Mouse (Mus musculus): Measurements from ENCODE around the gene 6030408B16Rik.
A peak's percentile ranks its signal among the peaks of the same experiment; 100 is the strongest.
"Not testable (repeated sequence)": the region's sequence is repeated elsewhere in the genome, so short reads cannot be mapped to it uniquely, and the experiment has no call there.

The 6030408B16Rik gene

GRCm38 (mm10) chr15:101321126-101321525, 28.1 kb downstream of the 6030408B16Rik start:
- DNase-seq (ENCODE audit: low read depth): peak; percentile 71

- DNase-seq (ENCODE audit: low read depth): no peak
Measured at GRCm38 (mm10) chr15:101322106-101322505, 29.1 kb downstream of the 6030408B16Rik start.

- DNase-seq (ENCODE audit: low read depth): no peak
Measured at GRCm38 (mm10) chr15:101322640-101323039, 29.6 kb downstream of the 6030408B16Rik start.

- DNase-seq (ENCODE audit: low read depth): peak; percentile 62
Measured at GRCm38 (mm10) chr15:101323511-101323910, 30.5 kb downstream of the 6030408B16Rik start.

- not testable (repeated sequence) for DNase-seq (ENCODE audit: low read depth)
Measured at GRCm38 (mm10) chr15:101324409-101324808, 31.4 kb downstream of the 6030408B16Rik start.

- DNase-seq (ENCODE audit: low read depth): peak; percentile 95
Measured at GRCm38 (mm10) chr15:101325991-101326534, 33.1 kb downstream of the 6030408B16Rik start.

GRCm38 (mm10) chr15:101327282-101327681, 34.3 kb downstream of the 6030408B16Rik start:
- DNase-seq (ENCODE audit: low read depth): peak; percentile 95

- no peak for DNase-seq (ENCODE audit: low read depth)
Measured at GRCm38 (mm10) chr15:101328876-101329563, 36.0 kb downstream of the 6030408B16Rik start.

GRCm38 (mm10) chr15:101329564-101329892, 36.5 kb downstream of the 6030408B16Rik start:
- no peak for DNase-seq (ENCODE audit: low read depth)

GRCm38 (mm10) chr15:101331090-101331489, 38.1 kb downstream of the 6030408B16Rik start:
- no peak for DNase-seq (ENCODE audit: low read depth)

- no peak for DNase-seq (ENCODE audit: low read depth)
Measured at GRCm38 (mm10) chr15:101332370-101332769, 39.4 kb downstream of the 6030408B16Rik start.

- no peak for DNase-seq (ENCODE audit: low read depth)
Measured at GRCm38 (mm10) chr15:101333165-101333564, 40.2 kb downstream of the 6030408B16Rik start.

- peak; percentile 77 for DNase-seq (ENCODE audit: low read depth)
Measured at GRCm38 (mm10) chr15:101333648-101334047, 40.6 kb downstream of the 6030408B16Rik start.

GRCm38 (mm10) chr15:101336474-101337174, 43.6 kb downstream of the 6030408B16Rik start:
- peak; percentile 98 for DNase-seq (ENCODE audit: low read depth)

GRCm38 (mm10) chr15:101338359-101338758, 45.3 kb downstream of the 6030408B16Rik start:
- no peak for DNase-seq (ENCODE audit: low read depth)

GRCm38 (mm10) chr15:101339537-101339936, 46.5 kb downstream of the 6030408B16Rik start:
- DNase-seq (ENCODE audit: low read depth): peak; percentile 91

- DNase-seq (ENCODE audit: low read depth): peak; percentile 73
Measured at GRCm38 (mm10) chr15:101341797-101342515, 48.9 kb downstream of the 6030408B16Rik start.
